Mouse (Mus musculus): ENCODE data around the gene Zfp609.

- TF ChIP-seq CTCF (IDR thresholded peaks at IDR 0.05; ENCODE audit: borderline replicate concordance, insufficient read depth, low read length) (no peak), POLR2A (IDR thresholded peaks at IDR 0.05; ENCODE audit: low read depth, low read length) (no peak)
These were observed 1.1 kb upstream of the Zfp609 start for GRCm38 (mm10) chr9:65828511-65828910.

Measured in embryonic fibroblast, embryonic 13.5 days (primary cell).